Mouse (Mus musculus): Measurements from ENCODE around the gene Nfib. TPM values are rescaled to one million over a fixed set of nuclear protein-coding genes. Genes with fewer than 3 reads are reported as not detected.
A peak's percentile ranks its signal among the peaks of the same experiment; 100 is the strongest.

The Nfib gene
- polyA plus RNA-seq, 1 experiment from 2014 or later: 75.7 TPM

DNA sequence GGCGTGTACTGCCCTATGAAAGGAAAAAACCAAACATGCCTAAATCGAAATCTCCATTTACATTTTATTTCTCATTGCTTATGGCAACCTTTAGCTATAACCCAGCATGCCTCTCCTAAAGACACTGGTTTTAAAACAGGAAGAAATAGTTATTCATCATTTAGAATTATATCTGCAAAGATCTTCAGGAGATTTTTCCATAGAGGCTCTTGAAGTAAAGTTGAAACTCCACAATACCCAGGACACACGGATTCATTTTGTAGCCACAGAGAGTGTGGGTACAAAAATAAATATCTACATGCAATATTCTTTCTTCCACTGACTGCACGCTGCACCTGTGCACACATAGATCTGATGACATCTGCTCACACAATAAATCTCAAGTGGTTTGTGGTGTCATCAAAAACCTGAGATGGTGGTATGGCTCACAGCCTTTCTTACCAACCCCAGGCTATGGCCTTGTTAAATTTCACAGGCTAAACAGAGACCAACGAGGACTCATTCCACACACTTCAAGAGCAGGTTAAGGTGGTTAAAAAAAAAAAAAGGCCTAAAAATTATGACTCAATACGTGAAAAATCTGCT is 189.2 kb downstream of the Nfib start:
- H3K4me3 ChIP-seq (ENCODE audit: low read length): no peak overlapping the region
- no peak overlapping the region for H3K27ac ChIP-seq (ENCODE audit: low read depth, low read length)
- no peaks in the 10 kb centered on the region for H3K27me3 ChIP-seq (replicated peaks; ENCODE audit: control insufficient read depth, insufficient read depth, low read length)
- no peak for ATAC-seq
- no peaks in the 10 kb centered on the region; the same call in none of the 2 replicates for H3K4me1 ChIP-seq (ENCODE audit: control insufficient read depth, insufficient read depth, low read depth, low read length)
- H3K4me2 ChIP-seq (ENCODE audit: low read length): no peak overlapping the region
- no peak overlapping the region for H3K9ac ChIP-seq (ENCODE audit: low read depth, low read length)
- WGBS: 78% methylated on average over 6 of the region's 6 CpGs
- H3K36me3 ChIP-seq (ENCODE audit: control insufficient read depth, insufficient read depth, low read length): no peaks in the 10 kb centered on the region
- no peaks in the 10 kb centered on the region for H3K9me3 ChIP-seq (ENCODE audit: control insufficient read depth, low read length)

DNA sequence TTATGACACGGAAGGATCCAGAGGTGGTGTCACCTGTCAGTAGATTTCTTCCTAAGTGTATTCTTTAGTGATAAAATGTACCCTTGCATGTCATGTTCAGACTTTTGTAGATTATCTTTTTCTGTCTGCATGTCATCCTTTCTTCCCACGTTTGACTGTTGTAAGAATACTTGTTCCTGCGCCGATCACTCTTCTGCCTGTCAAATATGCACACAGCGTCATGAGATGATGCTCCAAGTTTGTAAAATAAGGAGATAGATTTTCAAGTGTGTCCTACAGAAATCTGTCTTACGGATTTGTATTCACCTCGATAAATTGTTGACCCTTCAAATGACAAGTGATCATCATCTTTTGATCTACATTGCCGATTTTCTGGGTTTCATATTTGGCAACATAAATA is 190.6 kb downstream of the Nfib start:
- no peaks in the 10 kb centered on the region; the same call in none of the 2 replicates for H3K4me1 ChIP-seq (ENCODE audit: control insufficient read depth, insufficient read depth, low read depth, low read length)
- WGBS: 85% methylated on average over 8 of the region's 8 CpGs
- no peaks in the 10 kb centered on the region for H3K36me3 ChIP-seq (ENCODE audit: control insufficient read depth, insufficient read depth, low read length)
- H3K4me2 ChIP-seq (ENCODE audit: low read length): peak overlapping the region; percentile 3
- no peaks in the 10 kb centered on the region for H3K9me3 ChIP-seq (ENCODE audit: control insufficient read depth, low read length)
- no peak overlapping the region for H3K9ac ChIP-seq (ENCODE audit: low read depth, low read length)
- no peak overlapping the region for H3K4me3 ChIP-seq (ENCODE audit: low read length)
- ATAC-seq: no peak
- no peak overlapping the region for H3K27ac ChIP-seq (ENCODE audit: low read depth, low read length)
- no peaks in the 10 kb centered on the region for H3K27me3 ChIP-seq (replicated peaks; ENCODE audit: control insufficient read depth, insufficient read depth, low read length)

DNA sequence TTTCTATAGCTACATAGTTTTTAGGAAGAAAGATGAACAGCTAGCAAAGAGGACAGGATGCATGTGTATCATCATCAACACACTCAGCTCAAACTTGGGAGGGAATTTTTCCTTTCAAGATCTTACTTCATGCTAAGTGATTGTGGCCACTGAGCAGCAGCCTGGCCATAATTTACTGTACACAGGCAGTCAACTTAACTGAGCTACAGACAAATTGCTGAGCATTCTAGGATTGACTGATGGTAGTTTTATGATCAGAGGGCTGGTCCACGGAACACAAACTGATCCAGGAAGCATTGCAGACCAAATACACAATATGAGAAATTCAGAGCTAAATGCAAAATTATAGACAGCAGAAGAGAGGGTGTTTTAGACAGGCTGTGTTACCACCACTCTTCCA is 191.2 kb downstream of the Nfib start:
- peak overlapping the region; percentile 3 for H3K4me2 ChIP-seq (ENCODE audit: low read length)
- no peaks in the 10 kb centered on the region for H3K9me3 ChIP-seq (ENCODE audit: control insufficient read depth, low read length)
- no peak for ATAC-seq
- no peak overlapping the region for H3K9ac ChIP-seq (ENCODE audit: low read depth, low read length)
- H3K4me1 ChIP-seq (ENCODE audit: control insufficient read depth, insufficient read depth, low read depth, low read length): no peaks in the 10 kb centered on the region; the same call in none of the 2 replicates
- no peaks in the 10 kb centered on the region for H3K27me3 ChIP-seq (replicated peaks; ENCODE audit: control insufficient read depth, insufficient read depth, low read length)
- no peak overlapping the region for H3K27ac ChIP-seq (ENCODE audit: low read depth, low read length)
- no peaks in the 10 kb centered on the region for H3K36me3 ChIP-seq (ENCODE audit: control insufficient read depth, insufficient read depth, low read length)
- H3K4me3 ChIP-seq (ENCODE audit: low read length): no peak overlapping the region
- 69% methylated on average over 1 of the region's 1 CpGs for WGBS

- 1% methylated on average over 14 of the region's 14 CpGs for WGBS
- ATAC-seq: no peak
- Histone ChIP-seq H3K4me3 (ENCODE audit: low read length) (peak overlapping the region; percentile 56), H3K36me3 (ENCODE audit: control insufficient read depth, insufficient read depth, low read length) (no peaks in the 10 kb centered on the region), H3K27me3 (replicated peaks; ENCODE audit: control insufficient read depth, insufficient read depth, low read length) (no peaks in the 10 kb centered on the region), H3K9me3 (ENCODE audit: control insufficient read depth, low read length) (no peaks in the 10 kb centered on the region), H3K27ac (ENCODE audit: low read depth, low read length) (peak overlapping the region; percentile 90), H3K9ac (ENCODE audit: low read depth, low read length) (peak overlapping the region; percentile 71), H3K4me2 (ENCODE audit: low read length) (peak overlapping the region; percentile 88), H3K4me1 (ENCODE audit: control insufficient read depth, insufficient read depth, low read depth, low read length) (no peaks in the 10 kb centered on the region; the same call in none of the 2 replicates)
These were observed 192.2 kb downstream of the Nfib start for GRCm38 (mm10) chr4:82513426-82513750.

DNA sequence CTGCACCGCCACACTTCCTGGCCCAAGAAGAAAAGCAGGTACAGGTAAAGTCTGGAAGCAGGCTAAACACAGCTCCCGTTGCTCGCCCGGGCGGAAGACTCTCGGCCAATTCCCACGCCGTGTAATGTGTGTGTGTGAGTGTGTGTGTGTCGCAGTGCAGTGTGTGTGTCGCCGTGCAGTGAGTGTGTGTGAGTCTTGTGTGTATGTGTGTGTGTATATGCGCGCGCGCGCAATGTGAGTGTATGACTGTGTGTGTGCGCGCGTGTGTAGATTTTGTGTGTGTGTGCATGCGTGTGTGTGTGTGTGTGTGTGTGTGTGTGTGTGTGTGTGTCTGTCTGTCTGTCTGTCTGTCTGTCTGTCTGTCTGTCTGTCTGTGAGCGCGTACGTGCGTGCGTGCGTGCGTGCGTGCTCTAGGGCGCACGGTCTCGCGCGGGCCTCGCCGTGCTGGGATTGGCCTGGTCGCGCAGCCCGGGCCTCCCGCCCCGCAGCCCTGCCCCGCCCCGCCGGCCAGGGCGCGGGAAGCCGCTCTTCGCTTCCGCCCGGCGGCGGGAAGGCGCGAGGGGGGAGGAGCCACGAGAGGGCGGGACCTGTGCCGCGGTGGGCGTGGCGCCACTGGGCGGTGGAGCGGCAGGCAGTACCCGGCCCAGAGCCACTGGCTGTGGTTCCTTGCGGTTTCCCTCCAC is 192.7 kb downstream of the Nfib start:
- Histone ChIP-seq H3K9ac (ENCODE audit: low read depth, low read length) (peak overlapping the region; percentile 71), H3K4me1 (ENCODE audit: control insufficient read depth, insufficient read depth, low read depth, low read length) (no peaks in the 10 kb centered on the region; the same call in none of the 2 replicates), H3K36me3 (ENCODE audit: control insufficient read depth, insufficient read depth, low read length) (no peaks in the 10 kb centered on the region), H3K27me3 (replicated peaks; ENCODE audit: control insufficient read depth, insufficient read depth, low read length) (no peaks in the 10 kb centered on the region), H3K27ac (ENCODE audit: low read depth, low read length) (peak overlapping the region; percentile 90), H3K9me3 (ENCODE audit: control insufficient read depth, low read length) (no peaks in the 10 kb centered on the region), H3K4me3 (ENCODE audit: low read length) (peak overlapping the region; percentile 56), H3K4me2 (ENCODE audit: low read length) (peak overlapping the region; percentile 88)
- peak; percentile 98 for ATAC-seq
- WGBS: under 1% methylated on average over 55 of the region's 63 CpGs

DNA sequence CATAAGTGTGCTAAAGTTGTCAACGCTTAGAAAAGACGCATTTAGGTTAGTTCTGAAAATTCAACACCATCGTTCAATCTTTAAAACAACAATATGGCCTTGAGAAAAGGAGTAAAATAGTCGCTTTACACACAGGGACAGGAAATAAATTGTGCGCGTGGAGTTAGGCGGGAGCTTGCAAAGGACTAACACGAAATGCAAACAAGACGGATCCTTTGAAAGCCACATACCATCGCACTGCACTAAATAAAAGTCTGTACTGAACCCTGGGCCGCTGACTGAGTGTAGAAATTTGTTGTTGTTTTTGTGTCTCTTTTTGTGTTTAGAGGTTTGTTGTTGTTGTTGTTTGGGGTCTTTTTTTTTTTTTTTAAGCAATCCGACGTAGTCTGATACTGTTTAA is 193.2 kb downstream of the Nfib start:
- H3K27me3 ChIP-seq (replicated peaks; ENCODE audit: control insufficient read depth, insufficient read depth, low read length): no peaks in the 10 kb centered on the region
- peak overlapping the region; percentile 88 for H3K4me2 ChIP-seq (ENCODE audit: low read length)
- H3K36me3 ChIP-seq (ENCODE audit: control insufficient read depth, insufficient read depth, low read length): no peaks in the 10 kb centered on the region
- peak overlapping the region; percentile 56 for H3K4me3 ChIP-seq (ENCODE audit: low read length)
- H3K9me3 ChIP-seq (ENCODE audit: control insufficient read depth, low read length): no peaks in the 10 kb centered on the region
- H3K27ac ChIP-seq (ENCODE audit: low read depth, low read length): peak overlapping the region; percentile 90
- no peaks in the 10 kb centered on the region; the same call in none of the 2 replicates for H3K4me1 ChIP-seq (ENCODE audit: control insufficient read depth, insufficient read depth, low read depth, low read length)
- WGBS: under 1% methylated on average over 13 of the region's 13 CpGs
- H3K9ac ChIP-seq (ENCODE audit: low read depth, low read length): peak overlapping the region; percentile 71
- ATAC-seq: no peak

- H3K4me3 ChIP-seq (ENCODE audit: low read length): peak overlapping the region; percentile 56
- no peaks in the 10 kb centered on the region for H3K9me3 ChIP-seq (ENCODE audit: control insufficient read depth, low read length)
- ATAC-seq: peak; percentile 54
- no peaks in the 10 kb centered on the region for H3K36me3 ChIP-seq (ENCODE audit: control insufficient read depth, insufficient read depth, low read length)
- H3K9ac ChIP-seq (ENCODE audit: low read depth, low read length): peak overlapping the region; percentile 44
- peak overlapping the region; percentile 88 for H3K4me2 ChIP-seq (ENCODE audit: low read length)
- no peaks in the 10 kb centered on the region; the same call in none of the 2 replicates for H3K4me1 ChIP-seq (ENCODE audit: control insufficient read depth, insufficient read depth, low read depth, low read length)
- no peaks in the 10 kb centered on the region for H3K27me3 ChIP-seq (replicated peaks; ENCODE audit: control insufficient read depth, insufficient read depth, low read length)
- peak overlapping the region; percentile 90 for H3K27ac ChIP-seq (ENCODE audit: low read depth, low read length)
- WGBS: 0% methylated on average over 8 of the region's 8 CpGs
These were observed 194.0 kb downstream of the Nfib start for GRCm38 (mm10) chr4:82511524-82511923.

DNA sequence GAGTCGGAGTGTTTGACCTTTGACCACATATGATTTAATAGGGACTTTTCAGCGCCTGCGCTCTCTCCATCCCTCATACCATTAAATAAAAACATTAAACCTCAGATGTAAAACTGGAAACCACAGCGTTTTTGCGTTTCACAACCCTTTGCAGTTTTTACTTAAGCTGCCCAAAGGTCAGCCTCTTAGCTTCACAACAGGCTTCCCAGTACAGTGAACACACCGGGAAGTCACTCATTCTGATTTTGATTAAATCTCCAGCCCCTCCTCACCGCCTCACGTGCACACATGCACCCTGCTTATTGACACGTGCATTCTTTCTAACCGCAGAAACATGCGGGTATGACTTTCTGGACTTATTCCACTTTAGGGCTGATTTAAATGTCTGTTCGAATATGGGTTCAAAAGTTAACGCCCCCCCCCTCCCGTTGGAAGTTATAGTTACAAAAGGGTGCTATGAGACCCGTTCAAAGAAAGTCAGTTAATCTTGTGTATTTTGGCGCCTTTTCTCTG is 194.5 kb downstream of the Nfib start:
- ATAC-seq: no peak
- Histone ChIP-seq H3K4me1 (ENCODE audit: control insufficient read depth, insufficient read depth, low read depth, low read length) (peaks cover under 1% of the 10 kb centered on the region), H3K36me3 (ENCODE audit: control insufficient read depth, insufficient read depth, low read length) (no peaks in the 10 kb centered on the region), H3K27ac (ENCODE audit: low read depth, low read length) (peak overlapping the region; percentile 90), H3K4me3 (ENCODE audit: low read length) (peak overlapping the region; percentile 56), H3K9ac (ENCODE audit: low read depth, low read length) (peak overlapping the region; percentile 24; the same call in 1 of the 2 replicates), H3K27me3 (replicated peaks; ENCODE audit: control insufficient read depth, insufficient read depth, low read length) (no peaks in the 10 kb centered on the region), H3K4me2 (ENCODE audit: low read length) (peak overlapping the region; percentile 88), H3K9me3 (ENCODE audit: control insufficient read depth, low read length) (no peaks in the 10 kb centered on the region)
- WGBS: 2% methylated on average over 16 of the region's 16 CpGs

DNA sequence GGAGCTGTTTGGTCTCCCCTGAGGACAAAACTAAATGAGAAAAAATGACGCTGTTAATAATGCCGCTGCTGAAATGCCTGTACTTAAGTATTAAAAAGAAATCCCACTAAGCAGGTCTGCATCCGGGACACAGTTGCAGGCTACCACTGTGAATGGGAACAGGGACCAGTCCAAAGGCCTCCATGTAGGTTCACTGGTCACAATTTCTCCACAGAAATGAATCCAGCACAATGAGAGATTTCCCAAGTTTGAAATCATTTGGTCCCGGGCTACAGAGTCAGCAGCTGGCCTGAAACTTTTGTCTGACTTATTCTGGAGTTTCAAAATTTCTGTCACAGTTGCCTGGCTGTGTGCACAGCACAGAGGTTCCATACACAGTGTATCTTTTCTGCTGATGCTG is 195.8 kb downstream of the Nfib start:
- Histone ChIP-seq H3K4me1 (ENCODE audit: control insufficient read depth, insufficient read depth, low read depth, low read length) (peaks cover 3% of the 10 kb centered on the region), H3K9ac (ENCODE audit: low read depth, low read length) (peak overlapping the region; percentile 48), H3K27me3 (replicated peaks; ENCODE audit: control insufficient read depth, insufficient read depth, low read length) (no peaks in the 10 kb centered on the region), H3K4me2 (ENCODE audit: low read length) (peak overlapping the region; percentile 99), H3K9me3 (ENCODE audit: control insufficient read depth, low read length) (no peaks in the 10 kb centered on the region), H3K4me3 (ENCODE audit: low read length) (peak overlapping the region; percentile 80), H3K36me3 (ENCODE audit: control insufficient read depth, insufficient read depth, low read length) (no peaks in the 10 kb centered on the region), H3K27ac (ENCODE audit: low read depth, low read length) (peak overlapping the region; percentile 99)
- no peak for ATAC-seq
- 22% methylated on average over 4 of the region's 4 CpGs for WGBS

All from hindbrain, embryonic 16.5 days (tissue).